Mouse (Mus musculus) MEL (cell line): ENCODE measurements around the gene Foxd1.

Source experiments
- CHD2 ChIP-seq: IDR thresholded peaks from 2 replicates; pipeline ENCODE4 v1.6.1; 2011; ENCODE audit warnings: low read length, improper control_type of control experiment
- CTCF ChIP-seq, 3 experiments: IDR thresholded peaks in 2 of 3; conservative IDR thresholded peaks in 1 of 3; 2 replicates each; pipeline ENCODE4 v1.5.1; 2011 to 2012; ENCODE audit warnings: low read length in 3 of 3, low read depth in 2 of 3, mild to moderate bottlenecking in 2 of 3, improper control_type of control experiment in 1 of 3, inconsistent platforms in 1 of 3, mixed read lengths in 1 of 3, moderate library complexity in 1 of 3; ENCODE audit not compliant: control insufficient read depth in 1 of 3, insufficient read depth in 1 of 3, poor library complexity in 1 of 3, severe bottlenecking in 1 of 3
- E2F4 ChIP-seq: IDR thresholded peaks from 2 replicates; pipeline ENCODE4 v1.6.1; 2011; ENCODE audit warnings: low read depth, low read length, improper control_type of control experiment, borderline replicate concordance
- MXI1 ChIP-seq: IDR thresholded peaks from 2 replicates; pipeline ENCODE4 v1.6.1; 2011; ENCODE audit warnings: mild to moderate bottlenecking, low read depth, low read length, improper control_type of control experiment
- NELFE ChIP-seq: IDR thresholded peaks from 2 replicates; pipeline ENCODE4 v1.6.1; 2011; ENCODE audit warnings: low read depth, low read length, improper control_type of control experiment
- POLR2A ChIP-seq, 2 experiments: IDR thresholded peaks; 2 replicates each; pipeline ENCODE4 v1.6.1; 2011 to 2012; ENCODE audit warnings: low read length in 2 of 2, mild to moderate bottlenecking in 2 of 2, control low read depth in 1 of 2, improper control_type of control experiment in 1 of 2, low read depth in 1 of 2, moderate library complexity in 1 of 2; ENCODE audit not compliant: control insufficient read depth in 1 of 2, insufficient read depth in 1 of 2, poor library complexity in 1 of 2
- POLR2AphosphoS2 ChIP-seq: IDR thresholded peaks from 2 replicates; pipeline ENCODE4 v1.6.1; 2011; ENCODE audit warnings: low read length, improper control_type of control experiment
- SMC3 ChIP-seq: IDR thresholded peaks from 2 replicates; pipeline ENCODE4 v1.6.1; 2011; ENCODE audit warnings: low read depth, low read length, improper control_type of control experiment
- TAL1 ChIP-seq: IDR thresholded peaks from 2 replicates; pipeline ENCODE4 v1.6.1; 2012; ENCODE audit warnings: mild to moderate bottlenecking, inconsistent platforms, low read length, moderate library complexity, mixed read lengths
- USF1 ChIP-seq: IDR thresholded peaks from 2 replicates; pipeline ENCODE4 v1.6.1; 2014; ENCODE audit warnings: low read depth, mild to moderate bottlenecking, inconsistent platforms, low read length, improper control_type of control experiment, moderate library complexity
- ZC3H11A ChIP-seq: IDR thresholded peaks from 2 replicates; pipeline ENCODE4 v1.6.1; 2012; ENCODE audit warnings: low read depth, mild to moderate bottlenecking, inconsistent platforms, low read length, improper control_type of control experiment

DNA sequence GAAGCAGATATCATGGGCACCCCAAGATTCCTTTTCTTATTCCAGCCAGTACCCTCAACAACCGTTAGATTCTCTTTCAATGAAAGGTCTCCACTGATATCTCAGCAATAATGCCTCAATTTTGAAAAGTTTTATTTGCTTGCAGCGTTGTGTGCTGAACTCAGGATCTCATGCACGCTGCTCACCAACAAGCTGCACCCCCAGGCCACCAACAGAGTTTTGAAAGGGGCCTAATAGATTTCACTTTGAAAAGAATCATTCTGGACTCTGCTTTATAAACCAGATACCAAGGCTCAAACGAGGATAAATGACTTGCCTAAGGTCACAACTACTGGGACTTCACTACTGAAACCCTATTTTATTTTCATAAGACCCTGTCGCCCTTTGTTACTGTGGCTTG is 7.1 kb downstream of the Foxd1 start:
- no peak for TF ChIP-seq E2F4
- TF ChIP-seq SMC3: no peak
- TF ChIP-seq USF1: no peak
- no peak for TF ChIP-seq TAL1
- no peak for TF ChIP-seq CTCF (IDR thresholded peaks at IDR 0.05 in 2 of 3, conservative IDR thresholded peaks at IDR 0.05 in 1 of 3; ENCODE audit: control insufficient read depth in 1 of 3, insufficient read depth in 1 of 3, low read depth in 2 of 3, low read length in 3 of 3, poor library complexity in 1 of 3, severe bottlenecking in 1 of 3)
- TF ChIP-seq ZC3H11A: no peak
- TF ChIP-seq POLR2A (IDR thresholded peaks at IDR 0.05; ENCODE audit: control insufficient read depth in 1 of 2, insufficient read depth in 1 of 2, low read depth in 1 of 2, low read length in 2 of 2, poor library complexity in 1 of 2): no peak
- no peak for TF ChIP-seq MXI1
- TF ChIP-seq POLR2AphosphoS2: no peak
- no peak for TF ChIP-seq NELFE
- TF ChIP-seq CHD2: no peak
